Mouse (Mus musculus) adrenal gland, postnatal 25 days (tissue): ENCODE data around the gene Hdac7. TPM values are rescaled to one million over a fixed set of nuclear protein-coding genes. Genes with fewer than 3 reads are reported as not detected.

ENCODE experiments used
- DNase-seq: peaks from one replicate; pipeline ENCODE4 v3.0.0; 2021; ENCODE audit warnings: mixed read lengths
- total RNA-seq: library from RNA; stranded (reverse); gene quantifications from 2 replicates; pipeline ENCODE4 v1.2.3, GENCODE M21; 2021

The Hdac7 gene
- total RNA-seq, 1 experiment from 2014 or later: 109 TPM

DNA sequence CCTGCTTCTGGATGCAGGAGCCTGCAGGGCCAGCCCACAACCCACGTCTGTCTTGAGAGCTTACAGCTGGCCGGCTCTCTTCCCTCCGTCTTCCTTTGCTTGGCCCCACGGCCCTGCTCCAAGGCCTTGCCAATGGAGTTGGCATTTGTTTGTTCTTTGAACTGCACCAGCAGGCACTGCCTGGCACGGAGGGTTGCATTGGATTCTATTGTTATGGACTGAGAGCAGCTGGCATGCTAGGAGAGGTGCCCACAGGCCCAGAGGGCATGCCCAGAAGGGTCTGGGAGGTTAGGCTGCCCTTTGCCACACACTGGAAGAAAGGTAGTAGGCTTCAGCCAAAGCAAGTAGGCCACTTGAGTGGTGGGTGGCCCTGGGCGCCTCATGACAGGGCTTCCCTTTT, 55.5 kb downstream of the Hdac7 start:
- DNase-seq: peak; percentile 64

GRCm38 (mm10) chr15:97787799-97788667, 56.3 kb downstream of the Hdac7 start:
- no peak for DNase-seq

DNA sequence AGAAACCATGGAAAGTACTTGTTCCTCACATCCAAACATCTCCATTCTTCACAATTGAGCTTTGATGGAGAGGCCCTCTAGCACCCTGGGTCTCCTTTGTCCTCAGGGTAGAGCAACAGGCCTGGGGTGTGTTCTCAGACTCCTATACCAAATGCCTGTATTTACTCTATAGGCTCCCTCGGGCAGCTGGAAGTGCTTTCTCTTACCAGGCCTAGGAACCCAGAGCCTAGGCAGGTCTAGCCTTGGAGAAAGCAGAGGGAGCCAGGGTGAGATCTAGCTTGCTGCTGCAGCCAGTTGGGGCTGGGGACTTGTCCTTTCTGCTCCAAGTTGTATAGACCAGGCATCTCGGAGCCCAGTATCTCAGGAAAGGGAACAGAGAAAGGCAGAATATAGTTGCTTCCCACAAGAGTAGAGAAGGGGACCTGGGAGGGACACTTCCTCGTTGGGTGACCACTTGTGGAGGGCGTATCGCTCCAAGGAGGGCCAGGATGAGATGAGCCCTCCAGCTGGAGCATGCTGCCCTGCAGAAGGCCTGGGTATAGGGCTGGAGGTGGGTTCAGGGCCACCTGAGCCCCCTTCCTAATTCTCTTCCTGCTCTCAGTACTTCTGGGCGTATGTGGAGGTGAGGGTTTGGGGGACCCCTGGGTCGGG, 57.0 kb downstream of the Hdac7 start:
- no peak for DNase-seq

- no peak for DNase-seq
These were observed 57.7 kb downstream of the Hdac7 start for GRCm38 (mm10) chr15:97786412-97787112.

DNA sequence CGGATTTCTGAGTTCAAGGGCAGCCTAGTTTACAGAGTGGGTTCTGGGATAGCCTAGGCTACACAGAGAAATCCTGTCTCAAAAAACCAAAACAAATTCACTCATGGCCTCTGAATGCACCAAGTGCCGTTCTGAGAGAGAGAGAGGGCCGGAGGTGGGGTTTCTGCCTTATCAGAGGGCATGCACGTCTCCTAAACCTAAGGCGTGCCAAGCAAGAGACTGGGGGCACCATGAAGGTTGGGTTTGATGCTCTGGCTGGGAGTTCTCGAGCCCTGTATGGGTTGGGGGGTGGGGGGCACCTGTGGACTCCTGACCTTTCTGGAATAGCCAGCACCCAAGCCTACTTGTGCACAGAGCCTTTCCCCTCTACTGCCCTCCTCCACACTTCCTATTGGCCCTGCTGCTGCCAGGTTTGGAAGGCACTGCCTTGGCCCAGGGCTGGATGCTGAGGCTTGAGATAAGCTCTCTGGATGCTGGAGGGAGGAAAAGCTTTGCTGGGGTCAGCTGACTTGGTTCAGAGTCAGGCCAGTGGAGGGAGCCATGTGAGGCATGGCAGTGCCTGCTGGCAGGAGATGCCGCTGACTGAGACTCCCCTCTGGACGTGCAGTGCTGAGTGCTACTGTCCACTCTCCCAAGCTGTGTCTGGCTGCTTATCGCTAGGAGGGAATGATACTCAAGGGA, 58.4 kb downstream of the Hdac7 start:
- DNase-seq: peak; percentile 42

- DNase-seq: no peak
These were observed 59.6 kb downstream of the Hdac7 start for GRCm38 (mm10) chr15:97784561-97785161.

- DNase-seq: peak; percentile 96
These were observed 60.2 kb downstream of the Hdac7 start for GRCm38 (mm10) chr15:97784092-97784559.

DNA sequence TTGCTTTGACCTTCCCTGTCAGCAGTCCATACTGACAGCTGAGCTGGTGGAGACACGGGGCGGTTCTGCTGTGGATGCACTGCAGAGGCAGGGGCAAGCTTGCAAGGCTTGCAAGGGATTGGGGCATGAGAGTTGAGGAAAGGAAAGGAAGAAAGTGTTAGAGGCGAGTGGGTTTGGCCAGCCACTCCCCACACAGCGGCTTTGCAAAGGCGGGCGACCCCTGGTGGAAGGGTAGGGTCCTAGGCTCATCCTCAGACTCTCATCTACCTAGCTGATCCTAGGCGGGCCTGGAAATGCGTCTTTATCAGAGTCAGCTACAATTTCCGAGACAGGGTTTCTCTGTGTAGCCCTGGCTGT, 61.6 kb downstream of the Hdac7 start:
- peak; percentile 82 for DNase-seq

- DNase-seq: no peak
These were observed 62.1 kb downstream of the Hdac7 start for GRCm38 (mm10) chr15:97781961-97782748.

- DNase-seq: no peak
These were observed 63.7 kb downstream of the Hdac7 start for GRCm38 (mm10) chr15:97780611-97781031.

GRCm38 (mm10) chr15:97779576-97779975, 64.7 kb downstream of the Hdac7 start:
- no peak for DNase-seq

DNA sequence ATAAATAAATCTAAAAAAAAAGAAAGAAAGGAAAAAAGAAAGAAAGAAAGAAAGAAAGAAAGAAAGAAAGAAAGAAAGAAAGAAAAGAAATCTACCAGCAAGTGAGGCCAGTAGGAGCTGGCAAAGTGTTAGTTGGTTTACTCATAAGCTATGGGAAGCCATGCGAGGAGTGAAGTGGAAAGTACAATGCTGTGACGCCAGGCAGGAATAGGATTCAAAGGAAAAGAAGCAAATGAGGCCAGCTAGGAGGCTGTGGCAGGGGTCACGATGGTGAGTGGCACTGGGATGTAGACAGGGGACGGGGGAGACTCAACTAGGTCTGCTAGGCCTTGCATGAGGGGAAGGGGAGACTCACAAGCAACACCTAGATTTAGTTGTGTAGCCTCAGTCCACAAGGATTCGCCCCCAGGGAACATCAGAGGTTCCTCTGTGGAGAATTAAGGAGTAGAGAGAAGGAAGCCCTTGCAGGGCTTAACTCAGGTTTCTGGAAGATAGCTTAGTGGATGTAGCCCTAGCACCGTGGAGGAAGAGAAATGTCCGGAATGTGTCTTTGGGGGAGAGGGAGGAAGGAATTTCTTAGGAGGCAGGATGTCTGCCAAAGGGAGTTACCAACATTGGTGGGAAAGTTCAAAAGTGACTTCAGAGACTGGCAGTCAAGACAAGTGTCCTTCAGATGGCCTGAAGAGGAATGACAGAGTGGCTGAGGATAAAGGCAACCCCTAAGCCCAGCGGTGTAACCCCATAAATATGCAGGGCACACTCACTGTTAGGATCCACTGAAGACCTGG, 65.8 kb downstream of the Hdac7 start, which contains the start of gene Slc48a1:
Gene Slc48a1 (plus strand): TSS at position 210 of the 788 bp plus-strand sequence.
- no peak for DNase-seq

- DNase-seq: no peak
These were observed 67.4 kb downstream of the Hdac7 start for GRCm38 (mm10) chr15:97776919-97777318.

- DNase-seq: peak; percentile 82
These were observed 67.8 kb downstream of the Hdac7 start for GRCm38 (mm10) chr15:97776514-97776913.

DNA sequence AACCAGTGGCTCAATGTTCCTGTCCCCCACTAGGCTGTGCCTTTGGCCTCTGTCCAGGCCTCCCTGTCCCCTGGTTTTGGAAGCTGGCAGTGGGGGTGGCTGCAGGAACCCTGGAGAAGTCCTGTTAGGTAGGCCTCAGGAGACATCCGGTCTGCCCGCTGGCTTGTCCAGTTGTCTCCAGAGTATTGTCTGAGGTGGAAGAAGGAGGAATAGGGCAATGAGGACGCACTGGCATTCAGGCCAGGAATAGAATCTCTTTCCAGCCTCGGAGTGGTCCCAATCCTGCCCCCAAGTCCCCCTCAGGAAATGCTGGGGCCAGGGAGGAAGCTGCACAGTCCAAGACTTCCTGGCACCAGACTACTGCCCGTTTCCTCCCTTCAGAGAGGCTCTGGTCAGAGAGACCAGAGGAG, 70.3 kb downstream of the Hdac7 start:
- no peak for DNase-seq

DNA sequence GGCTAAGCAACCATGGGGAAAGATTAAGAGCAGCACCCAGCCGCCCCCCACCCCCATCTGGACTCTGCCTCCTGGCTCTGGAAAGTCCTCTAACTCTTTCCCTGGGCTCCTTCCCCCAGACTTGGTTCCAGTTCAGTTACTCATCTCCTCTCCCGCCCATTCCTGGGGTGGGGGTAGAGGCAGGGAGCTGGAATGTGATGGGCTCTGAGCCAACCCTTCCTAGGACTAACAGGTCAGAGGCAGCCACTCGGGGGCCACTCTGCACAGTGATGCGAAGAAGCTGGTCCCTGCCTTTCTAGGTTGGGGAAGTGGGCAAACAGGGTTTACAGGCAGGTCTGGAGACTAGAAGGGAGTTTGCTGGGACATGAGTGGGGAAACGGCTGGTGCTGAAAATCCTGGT, 71.2 kb downstream of the Hdac7 start:
- DNase-seq: peak; percentile 63

- DNase-seq: no peak
These were observed 74.0 kb downstream of the Hdac7 start for GRCm38 (mm10) chr15:97770280-97770679.

DNA sequence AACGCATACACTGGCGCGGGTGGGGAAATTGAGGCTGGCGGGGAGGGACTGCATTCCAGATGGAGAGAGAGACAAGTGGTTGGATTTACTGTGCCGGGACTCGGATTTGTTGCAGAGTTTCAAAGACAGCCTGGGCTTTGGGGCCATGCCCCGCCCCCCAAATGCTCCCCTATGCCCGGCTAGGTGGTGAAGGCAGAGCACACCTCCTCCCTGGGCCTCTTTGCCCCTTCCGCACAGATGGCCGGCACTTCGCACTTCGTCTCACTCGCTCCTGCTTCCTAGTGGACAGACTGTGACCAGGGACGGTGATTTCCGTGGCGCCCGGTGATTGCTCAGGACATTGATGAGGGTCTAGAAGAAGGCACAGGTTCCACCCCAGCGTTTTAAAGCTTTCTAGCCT, 76.1 kb downstream of the Hdac7 start:
- DNase-seq: peak; percentile 26

DNA sequence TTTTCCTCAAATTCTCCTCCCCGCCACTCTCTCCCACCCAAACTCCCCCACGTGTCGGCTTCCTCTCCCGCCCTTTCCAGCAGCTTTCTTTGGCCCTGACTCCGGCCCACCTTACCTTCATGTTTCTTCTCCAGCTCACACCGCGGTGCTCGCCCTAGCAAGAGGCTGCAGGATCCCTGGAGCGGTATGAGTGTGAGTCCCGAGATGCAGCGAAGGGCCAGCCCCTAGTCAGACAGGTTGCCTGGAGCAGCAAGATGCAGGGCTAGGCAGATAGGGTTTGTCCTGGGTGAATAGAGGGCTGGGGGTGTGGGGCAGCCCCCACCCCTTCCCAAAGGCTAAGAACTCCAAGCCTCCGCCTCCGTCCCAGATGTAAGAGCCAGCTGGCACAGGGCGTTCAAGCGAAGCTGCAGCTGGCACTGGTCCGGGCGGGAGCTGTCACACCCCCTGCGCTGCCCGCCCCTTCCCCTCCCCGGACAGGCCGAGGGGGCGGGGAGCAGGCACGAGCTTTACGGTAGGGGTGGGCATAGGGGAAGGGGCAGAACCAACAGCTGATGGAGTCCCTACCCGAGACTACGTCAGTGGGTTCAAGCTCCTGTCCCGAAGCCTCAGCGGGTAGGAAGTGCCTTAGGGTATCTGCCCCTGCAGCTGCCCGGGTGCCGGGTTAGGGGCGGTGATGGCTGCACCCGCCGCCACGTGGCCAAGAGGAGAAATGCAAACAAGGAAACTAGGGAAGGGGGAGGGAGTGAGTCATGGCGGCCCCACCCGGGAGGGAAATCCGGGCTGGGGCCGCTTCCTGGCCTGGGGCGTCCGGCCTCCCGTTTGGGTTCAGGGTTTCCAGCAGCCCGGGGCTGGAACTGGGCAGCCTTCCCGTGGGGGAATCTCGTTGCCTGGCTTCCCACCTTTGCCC, 76.8 kb downstream of the Hdac7 start, which contains the start of gene Rapgef3:
Gene Rapgef3 (minus strand): TSS at position 693 of the 907 bp plus-strand sequence.
- peak; percentile 82 for DNase-seq
